Mouse (Mus musculus) lung, adult 2 months (tissue): ENCODE results near the gene Alx3. TPM values are rescaled to one million over a fixed set of nuclear protein-coding genes. Genes with fewer than 3 reads are reported as not detected.

Source experiments
- DNase-seq: peaks from one replicate; pipeline ENCODE4 v3.0.0; 2022
- H3K4me1 ChIP-seq: fragments of 200-500 bp; 2 replicates; pipeline ENCODE4 v1.6.1; 2011; ENCODE audit warnings: low read length; ENCODE audit not compliant: control insufficient read depth, insufficient read depth
- H3K4me3 ChIP-seq: fragments of 200-500 bp; replicated peaks from 2 replicates; pipeline ENCODE3; 2011; ENCODE audit warnings: low read depth, mild to moderate bottlenecking, control low read depth, low read length; ENCODE audit errors: extremely low read depth
- CTCF ChIP-seq: fragments of 200-500 bp; IDR thresholded peaks from 2 replicates; pipeline ENCODE4 v1.5.1; 2011; ENCODE audit warnings: mild to moderate bottlenecking, low read length, control low read depth; ENCODE audit not compliant: insufficient read depth
- POLR2A ChIP-seq: fragments of 200-500 bp; IDR thresholded peaks from 2 replicates; pipeline ENCODE4 v1.6.1; 2011; ENCODE audit warnings: low read depth, mild to moderate bottlenecking, control low read depth, low read length, borderline replicate concordance; ENCODE audit errors: extremely low read depth
- WGBS: fragments of 180-500 bp; shearing (Covaris S2); methylation state at CpG from one replicate; pipeline ENCODE4 v1.1.7; 2018; 5-methylcytosine and 5-hydroxymethylcytosine counted together
- polyA plus RNA-seq: library from polyadenylated mRNA; depleted of rRNA; stranded (reverse); fragments of >200 nt; gene quantifications from 2 replicates; pipeline ENCODE4 v1.2.3, GENCODE M21; 2012; rRNA removed

The Alx3 gene
- not detected in 2 replicates for polyA plus RNA-seq

DNA sequence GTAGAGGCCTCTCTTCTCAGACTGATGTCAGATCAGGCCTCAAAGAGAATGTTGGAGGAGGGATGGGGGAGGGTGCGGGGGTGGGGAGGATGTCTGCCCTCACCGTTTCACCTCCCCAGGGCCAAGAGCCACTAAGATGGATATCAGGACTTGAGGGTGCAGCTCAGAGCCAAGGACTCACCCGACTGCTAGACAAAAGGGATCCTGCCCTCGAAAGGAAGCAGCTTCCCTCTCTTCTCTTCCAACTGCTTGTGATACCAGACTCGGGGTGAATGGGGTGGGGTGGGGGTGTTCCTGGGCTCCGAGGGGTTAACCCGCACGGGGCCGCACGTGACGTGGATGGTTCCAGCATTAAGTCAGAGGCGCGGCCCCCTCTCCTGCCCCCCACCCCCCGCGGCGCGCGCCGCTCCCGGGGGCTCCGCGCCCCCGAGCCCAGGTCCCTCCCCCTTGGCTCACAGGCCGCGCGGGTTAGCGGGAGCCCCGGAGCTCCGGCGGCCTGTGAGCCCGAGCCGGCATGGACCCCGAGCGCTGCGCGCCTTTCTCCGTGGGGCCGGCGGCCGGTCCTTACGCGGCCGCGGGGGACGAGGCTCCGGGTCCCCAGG lies at the start of gene Alx3:
Gene Alx3, plus strand, starts transcription at position 370 of the 602 bp plus-strand sequence.
- 5% methylated on average over 40 of the region's 46 CpGs for WGBS
- Histone ChIP-seq H3K4me1 (peaks cover 4% of the 10 kb centered on the region; the same call in 1 of the 2 replicates), H3K4me3 (no peak within 1 kb of the TSS)
- TF ChIP-seq POLR2A, result no peak
- TF ChIP-seq CTCF, result no peak
- DNase-seq, result no peak

DNA sequence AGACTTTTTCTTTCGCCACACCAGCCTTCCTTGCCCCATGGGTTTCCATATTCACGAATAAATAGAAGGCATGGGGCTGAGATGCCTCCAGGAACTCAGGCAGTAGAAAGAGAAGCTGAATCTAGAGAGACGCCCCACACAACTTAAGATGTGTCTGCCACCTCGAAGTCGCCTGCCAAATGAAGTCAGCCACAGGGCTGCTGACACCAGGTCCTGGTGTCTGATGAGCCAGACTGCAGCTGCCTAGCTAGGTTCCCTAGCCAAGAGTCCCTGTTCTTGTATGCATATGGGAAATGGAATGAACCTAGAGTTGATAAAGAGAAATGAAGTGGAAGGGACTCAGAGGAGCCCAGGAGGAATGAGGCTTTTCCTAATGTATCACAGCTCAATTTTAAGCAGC lies 49.6 kb upstream of the Alx3 start:
- TF ChIP-seq POLR2A (no peak), CTCF (no peak)
- WGBS, result 68% methylated on average over 5 of the region's 5 CpGs
- Histone ChIP-seq H3K4me3 (no peak overlapping the region), H3K4me1 (no peaks in the 10 kb centered on the region)
- no peak for DNase-seq

DNA sequence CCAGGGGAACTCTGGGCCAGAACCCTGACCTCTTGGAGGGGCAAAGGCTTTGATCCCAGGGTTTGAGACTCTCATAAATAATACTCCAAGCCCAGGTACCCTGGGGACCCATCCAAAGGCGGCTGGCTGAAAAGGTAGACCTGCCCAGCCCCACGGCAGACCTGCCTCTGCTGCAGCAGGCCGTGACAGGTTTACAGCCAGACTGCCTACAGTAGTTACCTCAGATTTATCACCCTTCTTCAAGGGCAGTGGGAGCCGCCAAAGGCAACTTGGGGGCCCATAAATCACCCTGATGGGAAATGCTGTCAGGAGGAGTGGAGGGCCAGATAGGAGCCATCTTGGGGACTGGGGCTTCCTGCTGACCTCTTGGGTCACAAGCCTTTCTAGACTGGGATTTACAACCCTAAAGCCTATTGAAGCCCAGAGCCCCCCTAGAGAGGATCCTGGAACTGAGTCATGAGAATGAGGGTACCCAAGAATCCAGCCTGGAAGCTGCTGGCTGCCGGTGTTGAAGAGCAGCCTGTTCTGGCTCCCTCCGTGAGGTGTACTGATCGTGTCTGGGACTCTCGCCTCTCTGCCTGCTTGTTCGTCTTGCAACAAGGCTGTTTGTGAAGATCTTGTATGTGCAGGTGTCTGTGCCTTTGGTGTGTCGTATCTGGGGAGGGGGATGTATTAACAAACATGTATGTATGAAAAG lies 49.0 kb upstream of the Alx3 start:
- 68% methylated on average over 10 of the region's 10 CpGs for WGBS
- TF ChIP-seq CTCF (no peak), POLR2A (no peak)
- Histone ChIP-seq H3K4me1 (no peaks in the 10 kb centered on the region), H3K4me3 (no peak overlapping the region)
- DNase-seq, result no peak

DNA sequence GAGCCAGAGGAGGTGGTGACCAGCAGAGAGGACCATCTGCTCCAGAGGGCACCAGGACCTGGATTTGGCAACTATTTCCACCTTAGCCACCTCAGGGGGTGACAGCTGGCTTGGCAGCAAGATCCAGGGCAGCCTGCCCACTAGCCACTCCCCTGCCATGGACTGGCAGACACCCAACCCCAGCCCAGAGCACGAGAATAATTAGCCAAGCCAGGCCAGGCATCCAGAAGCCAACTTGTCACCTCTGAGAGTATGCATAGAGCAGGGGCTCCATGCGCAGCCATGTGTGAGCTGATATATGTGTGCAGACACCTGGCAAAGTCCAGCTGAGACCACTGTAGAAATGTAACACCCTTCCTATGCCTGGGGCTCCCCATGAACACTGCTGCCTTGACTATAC lies 47.9 kb upstream of the Alx3 start:
- Histone ChIP-seq H3K4me3 (no peak overlapping the region), H3K4me1 (no peaks in the 10 kb centered on the region)
- TF ChIP-seq POLR2A (no peak), CTCF (no peak)
- no peak for DNase-seq
- 50% methylated on average over 2 of the region's 2 CpGs for WGBS

DNA sequence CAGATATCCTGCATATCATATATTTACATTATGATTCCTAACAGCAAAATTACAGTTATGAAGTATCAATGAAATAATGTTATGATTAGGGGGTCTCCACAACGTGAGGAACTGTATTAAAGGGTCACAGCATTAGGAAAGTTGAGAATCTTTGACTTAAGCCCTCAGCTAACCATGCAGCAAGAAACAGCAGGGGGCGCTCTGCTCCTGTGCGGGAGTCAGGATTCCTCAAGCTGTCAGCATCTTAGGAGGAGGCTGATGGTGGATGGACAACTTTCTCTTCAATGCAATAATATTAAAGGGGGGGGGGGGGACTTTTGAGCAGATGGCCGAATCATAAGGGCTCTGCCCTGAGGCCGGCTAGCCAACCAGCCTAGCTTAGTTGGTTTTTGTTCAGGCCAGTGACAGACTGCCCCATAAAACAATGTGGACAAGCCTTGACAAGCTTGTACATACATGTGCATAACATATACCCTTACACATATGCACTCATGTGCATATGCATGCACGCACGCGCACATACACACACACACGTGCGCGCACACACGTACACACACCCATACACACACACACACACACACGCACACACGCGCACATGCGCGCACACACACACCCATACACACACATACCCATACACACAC lies 44.3 kb upstream of the Alx3 start:
- no peak overlapping the region for H3K4me3 ChIP-seq
- H3K4me1 ChIP-seq, result peaks cover 2% of the 10 kb centered on the region; the same call in 1 of the 2 replicates
- WGBS, result 72% methylated on average over 17 of the region's 17 CpGs
- peak; percentile 37 for DNase-seq
- TF ChIP-seq POLR2A, result no peak
- TF ChIP-seq CTCF, result peak; percentile 74

DNA sequence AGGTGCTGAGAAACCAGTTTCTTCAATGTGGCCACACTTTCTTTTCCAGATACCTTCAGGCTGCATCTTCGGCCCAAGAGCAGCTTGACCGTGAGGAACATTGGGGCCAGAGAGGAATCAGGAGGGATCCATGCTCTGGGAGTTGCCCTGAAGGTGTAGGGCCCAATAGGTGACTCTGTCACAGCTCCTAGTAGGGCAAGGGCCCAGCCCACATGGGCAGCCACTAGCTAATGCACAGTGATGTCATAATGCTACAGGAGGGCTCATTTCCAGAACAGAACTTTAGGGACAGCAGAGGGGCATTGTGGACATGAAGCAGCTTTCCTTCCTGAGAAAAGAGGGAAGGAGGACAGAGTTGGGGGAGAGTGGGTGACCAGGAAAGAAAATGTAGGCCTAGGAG lies 40.0 kb upstream of the Alx3 start, which contains the start of gene Ubl4b:
Gene Ubl4b, minus strand, starts transcription at position 232 of the 400 bp plus-strand sequence.
- TF ChIP-seq POLR2A (no peak), CTCF (no peak)
- no peak for DNase-seq
- Histone ChIP-seq H3K4me1 (peaks cover 2% of the 10 kb centered on the region; the same call in 1 of the 2 replicates), H3K4me3 (no peak within 1 kb of the TSS)
- WGBS, result 93% methylated on average over 2 of the region's 2 CpGs

DNA sequence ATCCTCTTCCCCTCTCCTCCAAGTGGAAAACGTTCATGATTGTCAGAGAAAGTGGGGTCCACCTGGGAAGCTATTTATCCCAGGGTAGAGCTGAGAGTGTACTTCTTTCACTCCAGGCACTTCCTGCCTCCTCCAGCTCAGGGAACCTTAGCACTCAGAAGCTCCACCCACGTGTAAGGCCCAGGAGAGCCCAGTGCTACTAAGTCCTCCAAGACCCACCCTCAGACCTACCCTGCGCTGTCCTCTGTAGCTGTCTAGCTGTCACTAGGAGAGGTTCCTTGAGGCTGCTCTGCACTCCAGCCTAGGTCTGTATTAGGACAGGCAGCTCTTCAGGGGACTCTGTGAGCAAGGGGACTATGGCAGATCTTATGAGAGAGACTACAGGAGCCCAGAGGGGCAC lies 36.1 kb upstream of the Alx3 start:
- Histone ChIP-seq H3K4me1 (peaks cover 2% of the 10 kb centered on the region; the same call in 1 of the 2 replicates), H3K4me3 (no peak overlapping the region)
- TF ChIP-seq CTCF (no peak), POLR2A (no peak)
- no peak for DNase-seq
- 35% methylated on average over 3 of the region's 3 CpGs for WGBS

DNA sequence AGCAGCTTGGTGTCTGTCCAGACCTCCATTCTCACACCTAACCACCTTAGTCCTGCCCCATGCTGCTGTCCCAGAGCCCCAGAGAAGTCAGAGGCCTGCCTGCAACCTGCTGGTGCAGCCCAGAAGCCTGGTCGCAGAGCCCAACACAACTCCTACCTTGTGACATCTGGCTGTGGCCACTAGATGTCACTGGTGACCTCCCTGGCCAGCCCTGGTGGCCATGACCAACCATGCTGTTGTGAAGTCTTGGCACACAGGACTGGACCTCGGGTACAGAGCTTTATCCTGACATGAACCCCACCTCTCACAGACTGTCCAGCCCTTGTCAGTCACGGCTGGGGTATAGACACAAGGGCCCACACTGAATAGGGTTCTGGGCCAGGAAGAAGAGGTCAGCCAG lies 35.6 kb upstream of the Alx3 start:
- peaks cover 1% of the 10 kb centered on the region; the same call in 1 of the 2 replicates for H3K4me1 ChIP-seq
- H3K4me3 ChIP-seq, result no peak overlapping the region
- TF ChIP-seq CTCF (peak; percentile 91), POLR2A (no peak)
- peak; percentile 49 for DNase-seq
- WGBS, result 10% methylated on average over 3 of the region's 3 CpGs

DNA sequence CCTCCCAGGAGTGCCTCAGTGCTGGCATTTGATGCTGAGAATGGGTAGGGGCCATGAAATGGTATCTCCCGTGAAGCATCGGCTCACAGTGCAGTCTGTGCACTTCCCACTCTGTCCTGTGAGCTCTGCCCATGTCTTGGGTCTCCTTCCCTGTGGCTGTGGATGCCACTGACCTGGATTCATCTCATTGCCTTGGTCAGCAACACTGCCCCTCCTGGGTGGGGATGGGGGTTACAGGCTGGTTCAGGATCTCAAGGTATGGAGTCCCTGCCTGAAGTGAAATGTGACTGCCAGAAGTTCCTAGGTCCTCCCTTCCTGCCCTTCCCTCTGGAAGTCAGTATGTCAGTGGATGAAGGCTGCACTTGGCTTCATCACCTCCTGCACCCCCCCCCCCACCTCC lies 32.7 kb upstream of the Alx3 start:
- Histone ChIP-seq H3K4me3 (no peak overlapping the region), H3K4me1 (no peaks in the 10 kb centered on the region)
- no peak for DNase-seq
- TF ChIP-seq CTCF (no peak), POLR2A (no peak)
- 92% methylated on average over 2 of the region's 2 CpGs for WGBS
